Mouse (Mus musculus) neural tube, embryonic 11.5 days (tissue): Measurements from ENCODE around the gene Gm20388. TPM values are rescaled to one million over a fixed set of nuclear protein-coding genes. Genes with fewer than 3 reads are reported as not detected.
"Not testable (repeated sequence)": the region's sequence is repeated elsewhere in the genome, so short reads cannot be mapped to it uniquely, and the experiment has no call there.

Experiments used
- ATAC-seq: fragments of 200-750 bp; cut with Nextera tagmentation; 2 replicates; pipeline ENCODE4 v1.8.0; 2017; ENCODE audit warnings: moderate number of reproducible peaks, mild to moderate bottlenecking, moderate TSS enrichment, moderate library complexity; ENCODE audit not compliant: insufficient read depth, low FRiP score, low TSS enrichment
- DNase-seq: peaks from one replicate; pipeline ENCODE4 v3.0.0-alpha.2; 2015; ENCODE audit warnings: low spot score
- H3K27ac ChIP-seq: fragments of 300-500 bp; sonication (generic); 2 replicates; pipeline ENCODE4 v1.5.1; 2014; ENCODE audit warnings: low read depth, mild to moderate bottlenecking, low read length
- H3K27me3 ChIP-seq: fragments of 300-500 bp; sonication (generic); 2 replicates; pipeline ENCODE4 v1.6.1; 2014; ENCODE audit warnings: mild to moderate bottlenecking, low read length, mixed read lengths; ENCODE audit not compliant: control insufficient read depth, insufficient read depth
- H3K36me3 ChIP-seq: fragments of 300-500 bp; sonication (generic); 2 replicates; pipeline ENCODE4 v1.6.1; 2014; ENCODE audit warnings: mild to moderate bottlenecking, low read length, moderate library complexity, mixed read lengths; ENCODE audit not compliant: control insufficient read depth, insufficient read depth
- H3K4me1 ChIP-seq: fragments of 300-500 bp; sonication (generic); 2 replicates; pipeline ENCODE4 v1.6.1; 2014; ENCODE audit warnings: low read length, mixed read lengths; ENCODE audit not compliant: control insufficient read depth, insufficient read depth
- H3K4me2 ChIP-seq: fragments of 300-500 bp; sonication (generic); 2 replicates; pipeline ENCODE4 v1.6.1; 2014; ENCODE audit warnings: low read depth, mild to moderate bottlenecking, moderate library complexity
- H3K4me3 ChIP-seq: fragments of 300-500 bp; sonication (generic); 2 replicates; pipeline ENCODE4 v1.5.1; 2014; ENCODE audit warnings: low read depth, low read length
- H3K9ac ChIP-seq: fragments of 300-500 bp; sonication (generic); 2 replicates; pipeline ENCODE4 v1.6.1; 2014; ENCODE audit warnings: mild to moderate bottlenecking, low read length
- H3K9me3 ChIP-seq: fragments of 300-500 bp; sonication (generic); 2 replicates; pipeline ENCODE4 v1.6.1; 2016; ENCODE audit warnings: low read length; ENCODE audit not compliant: control insufficient read depth
- WGBS: fragments of 180-500 bp; shearing (Covaris S2); extraction: QIAGEN DNeasy Blood & Tissue Kit; methylation state at CpG from one replicate; pipeline ENCODE4 v1.1.7; 2014; 5-methylcytosine and 5-hydroxymethylcytosine counted together
- polyA plus RNA-seq: library from polyadenylated mRNA; unstranded; fragments of >200 nt; fragmentation: Nextera tagmentation; extraction: Ambion mirVana; gene quantifications from 2 replicates; pipeline ENCODE4 v1.2.1, GENCODE M21; 2014

The Gm20388 gene
- polyA plus RNA-seq, 1 experiment from 2014 or later = not detected

DNA sequence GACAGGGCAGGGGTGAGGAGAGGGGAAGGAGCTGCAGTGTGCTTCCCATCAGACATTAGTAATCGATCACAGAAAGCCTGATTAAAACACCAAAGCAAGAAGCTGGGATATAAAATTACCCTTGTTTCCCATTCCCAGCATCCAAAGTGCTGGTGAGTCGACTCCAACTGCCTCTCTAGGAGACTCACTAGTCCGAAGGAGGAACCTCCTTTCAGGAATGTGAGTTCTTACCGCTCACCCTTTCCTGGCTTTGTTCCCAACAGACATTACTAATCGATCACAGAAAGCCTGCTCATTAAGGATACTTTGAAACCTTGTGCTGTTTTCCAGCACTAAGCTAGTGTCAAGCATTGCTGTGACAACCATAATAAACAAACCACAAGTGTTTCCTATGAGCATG, 1526.0 kb downstream of the Gm20388 start:
- 73% methylated on average over 5 of the region's 5 CpGs for WGBS
- no peaks in the 10 kb centered on the region for H3K9me3 ChIP-seq
- H3K27ac ChIP-seq = no peak overlapping the region
- H3K27me3 ChIP-seq = no peaks in the 10 kb centered on the region
- H3K4me1 ChIP-seq = peaks cover 6% of the 10 kb centered on the region; the same call in 1 of the 2 replicates
- H3K9ac ChIP-seq = no peak overlapping the region
- DNase-seq (peak; percentile 20), ATAC-seq (no peak)
- no peak overlapping the region for H3K4me2 ChIP-seq
- H3K4me3 ChIP-seq = no peak overlapping the region
- no peaks in the 10 kb centered on the region for H3K36me3 ChIP-seq

- DNase-seq (peak; percentile 9), ATAC-seq (no peak)
- WGBS = 61% methylated on average over 5 of the region's 6 CpGs
- H3K4me2 ChIP-seq = no peak overlapping the region
- no peak overlapping the region for H3K9ac ChIP-seq
- no peaks in the 10 kb centered on the region for H3K36me3 ChIP-seq
- no peak overlapping the region for H3K4me3 ChIP-seq
- H3K27ac ChIP-seq = no peak overlapping the region
- no peaks in the 10 kb centered on the region for H3K27me3 ChIP-seq
- no peaks in the 10 kb centered on the region for H3K9me3 ChIP-seq
- peaks cover 6% of the 10 kb centered on the region; the same call in 1 of the 2 replicates for H3K4me1 ChIP-seq
These were observed 1526.9 kb downstream of the Gm20388 start for GRCm38 (mm10) chr8:121437506-121437905.

DNA sequence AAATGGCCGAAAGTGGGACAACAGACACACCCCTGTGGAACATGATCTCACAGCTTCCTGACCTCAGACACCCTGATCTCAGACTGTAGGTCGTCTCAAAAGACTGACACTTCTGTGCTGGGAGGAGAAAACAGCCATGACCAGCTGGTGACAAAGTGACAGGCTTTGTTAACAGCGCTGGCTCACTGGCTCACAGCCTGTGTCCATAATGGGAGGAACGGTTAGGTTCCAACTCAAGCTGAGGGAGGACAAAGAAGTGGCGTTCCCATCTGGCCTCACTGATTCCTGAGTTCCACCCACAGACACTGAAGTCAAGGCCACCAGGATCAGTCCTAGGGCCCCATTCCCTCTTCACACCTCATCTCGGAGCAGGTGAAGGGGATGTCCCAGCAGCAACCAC, 1527.5 kb downstream of the Gm20388 start:
- Histone ChIP-seq H3K27ac (no peak overlapping the region), H3K9ac (0 out of 2 replicates have a peak overlapping the region, but pooled peaks have one; percentile 9), H3K4me3 (no peak overlapping the region), H3K4me2 (no peak overlapping the region), H3K9me3 (no peaks in the 10 kb centered on the region), H3K27me3 (no peaks in the 10 kb centered on the region), H3K4me1 (peaks cover 3% of the 10 kb centered on the region; the same call in 1 of the 2 replicates), H3K36me3 (no peaks in the 10 kb centered on the region)
- 32% methylated on average over 6 of the region's 6 CpGs for WGBS
- ATAC-seq (no peak), DNase-seq (peak; percentile 30)

DNA sequence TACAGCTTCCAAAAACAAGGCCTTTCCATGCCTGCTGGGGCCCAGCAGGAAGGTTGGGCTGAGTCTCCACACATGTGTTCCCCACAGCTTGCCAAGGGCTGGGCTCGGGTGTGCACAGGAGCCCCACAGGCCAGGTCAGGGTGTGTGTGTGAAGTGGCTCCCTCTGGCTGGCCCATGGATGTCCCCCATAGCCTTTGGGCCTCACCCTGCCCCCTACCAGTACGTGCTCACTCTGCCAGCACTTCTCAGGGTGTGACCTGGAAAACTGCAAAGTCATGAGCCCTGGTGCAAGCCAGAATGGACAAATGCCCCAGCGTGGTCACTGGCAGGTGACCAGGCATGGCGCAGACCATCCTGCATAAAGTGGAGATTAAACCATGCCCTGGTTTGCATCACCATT, 1528.7 kb downstream of the Gm20388 start:
- Histone ChIP-seq H3K36me3 (no peaks in the 10 kb centered on the region), H3K9me3 (no peaks in the 10 kb centered on the region), H3K4me1 (no peaks in the 10 kb centered on the region), H3K27ac (no peak overlapping the region), H3K4me2 (no peak overlapping the region), H3K4me3 (no peak overlapping the region), H3K9ac (no peak overlapping the region), H3K27me3 (no peaks in the 10 kb centered on the region)
- peak; percentile 9 for DNase-seq
- 81% methylated on average over 4 of the region's 4 CpGs for WGBS
- no peak for ATAC-seq

DNA sequence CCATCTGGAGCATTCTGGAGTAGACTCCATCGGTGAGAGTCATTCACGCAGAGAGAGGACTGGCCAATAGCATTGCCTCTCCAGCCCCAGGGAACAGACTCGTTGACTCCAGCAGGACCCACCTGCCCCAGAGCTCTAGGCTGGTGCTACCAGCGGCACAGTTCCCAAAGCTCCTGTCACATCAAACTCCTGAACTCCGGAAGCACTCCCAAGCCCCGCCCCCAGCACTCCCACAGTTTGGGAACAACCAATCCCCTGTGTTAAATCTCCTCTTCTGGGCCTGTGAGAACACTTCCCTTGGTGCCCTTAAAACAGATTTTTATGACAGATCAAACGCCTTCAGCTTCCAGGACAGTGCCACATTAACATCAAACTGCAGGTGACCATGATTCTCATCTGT, 1532.7 kb downstream of the Gm20388 start:
- WGBS = 59% methylated on average over 7 of the region's 7 CpGs

GRCm38 (mm10) chr8:121444521-121444920, 1533.9 kb downstream of the Gm20388 start:
- H3K4me2 ChIP-seq, H3K27me3 ChIP-seq, H3K4me3 ChIP-seq, H3K36me3 ChIP-seq, H3K4me1 ChIP-seq, H3K27ac ChIP-seq, H3K9me3 ChIP-seq, ATAC-seq, H3K9ac ChIP-seq: not testable (repeated sequence)
- peak; percentile 7 for DNase-seq
- 90% methylated on average over 1 of the region's 1 CpGs for WGBS

More for the DNA sequence above, 1532.7 kb downstream of the Gm20388 start:
- Histone ChIP-seq H3K27me3 (no peaks in the 10 kb centered on the region), H3K4me2 (no peak overlapping the region), H3K9me3 (no peaks in the 10 kb centered on the region), H3K36me3 (no peaks in the 10 kb centered on the region), H3K4me1 (no peaks in the 10 kb centered on the region), H3K4me3 (no peak overlapping the region), H3K9ac (no peak overlapping the region), H3K27ac (no peak overlapping the region)
- ATAC-seq (no peak), DNase-seq (peak; percentile 10)

DNA sequence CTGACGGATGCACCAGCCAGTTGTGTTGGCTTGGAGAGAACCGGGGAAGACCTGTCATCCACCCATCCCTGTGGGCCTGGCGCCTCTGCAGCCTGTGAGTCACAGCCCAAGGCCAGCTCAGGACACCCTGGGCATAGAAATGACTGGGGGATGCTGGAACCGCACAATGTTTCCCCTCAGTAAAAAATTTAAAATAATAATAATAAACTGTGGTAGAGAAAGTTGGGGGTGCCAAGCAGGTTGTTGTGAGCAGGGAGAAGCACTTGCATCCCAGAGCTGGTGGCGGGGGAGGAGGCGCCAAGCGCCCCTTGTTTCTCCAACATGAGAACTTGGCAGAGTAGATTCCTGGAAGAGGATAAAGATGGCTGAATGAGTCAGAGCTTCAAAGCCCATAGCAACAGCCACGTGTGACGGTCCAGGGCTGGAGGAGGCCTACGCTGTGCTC, 1534.4 kb downstream of the Gm20388 start:
- Histone ChIP-seq H3K27ac (no peak overlapping the region), H3K36me3 (no peaks in the 10 kb centered on the region), H3K4me3 (no peak overlapping the region), H3K27me3 (no peaks in the 10 kb centered on the region), H3K9ac (no peak overlapping the region), H3K4me2 (no peak overlapping the region), H3K9me3 (no peaks in the 10 kb centered on the region), H3K4me1 (no peaks in the 10 kb centered on the region)
- ATAC-seq (no peak), DNase-seq (peak; percentile 6)
- 87% methylated on average over 10 of the region's 10 CpGs for WGBS

DNA sequence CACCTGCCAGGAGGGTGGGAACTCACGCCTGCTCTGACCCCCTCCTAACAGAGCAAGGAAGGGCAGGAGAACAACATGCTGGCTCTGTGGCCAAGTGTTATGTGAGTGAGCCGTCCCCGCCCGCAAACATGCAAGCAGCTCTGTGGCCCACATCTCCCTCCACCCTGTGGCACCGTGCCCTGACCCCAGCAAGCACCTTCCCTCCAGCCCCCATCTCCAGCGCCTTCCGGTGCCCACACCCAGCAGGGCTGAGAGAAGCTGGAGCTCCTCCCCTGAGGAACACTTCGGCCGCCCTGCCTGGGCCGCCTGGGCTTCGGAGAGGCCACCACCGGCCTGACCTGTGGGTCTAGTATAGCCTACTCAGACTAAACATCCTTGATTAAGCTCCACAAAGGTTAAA, 1535.5 kb downstream of the Gm20388 start:
- H3K36me3 ChIP-seq = no peaks in the 10 kb centered on the region
- H3K27me3 ChIP-seq = no peaks in the 10 kb centered on the region
- H3K4me3 ChIP-seq = no peak overlapping the region
- H3K4me2 ChIP-seq = no peak overlapping the region
- no peak for DNase-seq
- H3K4me1 ChIP-seq = no peaks in the 10 kb centered on the region
- WGBS = 89% methylated on average over 12 of the region's 12 CpGs
- no peak for ATAC-seq
- no peaks in the 10 kb centered on the region for H3K9me3 ChIP-seq
- no peak overlapping the region for H3K27ac ChIP-seq
- H3K9ac ChIP-seq = no peak overlapping the region

GRCm38 (mm10) chr8:121446862-121447261, 1536.2 kb downstream of the Gm20388 start:
- Histone ChIP-seq H3K9me3 (no peaks in the 10 kb centered on the region), H3K27me3 (no peaks in the 10 kb centered on the region), H3K4me3 (no peak overlapping the region), H3K27ac (no peak overlapping the region), H3K9ac (no peak overlapping the region), H3K36me3 (no peaks in the 10 kb centered on the region), H3K4me1 (no peaks in the 10 kb centered on the region), H3K4me2 (no peak overlapping the region)
- ATAC-seq = no peak
- DNase-seq = no peak
- WGBS = 88% methylated on average over 6 of the region's 6 CpGs
